Mouse (Mus musculus) WW6 (cell line): Measurements from ENCODE around the gene Ppp1r12b.

Experiments
- DNase-seq: peaks from one replicate; pipeline ENCODE4 v3.0.0-alpha.2; 2013; ENCODE audit warnings: low read depth, low spot score

Ppp1r12b gene

GRCm38 (mm10) chr1:134955637-134956176 is at the start of gene Ppp1r12b:
Ppp1r12b (minus strand) TSS chr1:134955942.
- peak; percentile 98 for DNase-seq

- DNase-seq = no peak
These were observed 47.6 kb upstream of the Ppp1r12b start for GRCm38 (mm10) chr1:135003346-135003745.

- no peak for DNase-seq
These were observed 44.8 kb upstream of the Ppp1r12b start for GRCm38 (mm10) chr1:135000527-135000926.

GRCm38 (mm10) chr1:134998231-134998630 is 42.5 kb upstream of the Ppp1r12b start:
- DNase-seq = no peak

GRCm38 (mm10) chr1:134997568-134997967 is 41.8 kb upstream of the Ppp1r12b start:
- no peak for DNase-seq

- no peak for DNase-seq
These were observed 40.7 kb upstream of the Ppp1r12b start for GRCm38 (mm10) chr1:134996471-134996870.

GRCm38 (mm10) chr1:134995954-134996353 is 40.2 kb upstream of the Ppp1r12b start:
- no peak for DNase-seq

- no peak for DNase-seq
These were observed 39.7 kb upstream of the Ppp1r12b start for GRCm38 (mm10) chr1:134995437-134995836.

- DNase-seq = no peak
These were observed 39.0 kb upstream of the Ppp1r12b start for GRCm38 (mm10) chr1:134994739-134995138.

GRCm38 (mm10) chr1:134992046-134992645 is 36.4 kb upstream of the Ppp1r12b start:
- no peak for DNase-seq

- DNase-seq = peak; percentile 48
These were observed 33.6 kb upstream of the Ppp1r12b start for GRCm38 (mm10) chr1:134989372-134989771.

- DNase-seq = no peak
These were observed 32.2 kb upstream of the Ppp1r12b start for GRCm38 (mm10) chr1:134987962-134988341.

- DNase-seq = no peak
These were observed 31.6 kb upstream of the Ppp1r12b start for GRCm38 (mm10) chr1:134987173-134987961.

- DNase-seq = no peak
These were observed 17.2 kb upstream of the Ppp1r12b start for GRCm38 (mm10) chr1:134972920-134973319.

GRCm38 (mm10) chr1:134965430-134965829 is 9.7 kb upstream of the Ppp1r12b start:
- no peak for DNase-seq

GRCm38 (mm10) chr1:134962821-134963220 is 7.1 kb upstream of the Ppp1r12b start:
- DNase-seq = no peak

GRCm38 (mm10) chr1:134962053-134962803 is 6.5 kb upstream of the Ppp1r12b start, which contains the start of gene Ube2t:
Ube2t (plus strand) TSS chr1:134962565.
- DNase-seq = peak; percentile 86

- DNase-seq = no peak
These were observed 4.9 kb upstream of the Ppp1r12b start for GRCm38 (mm10) chr1:134960634-134961033.

- DNase-seq = no peak
These were observed 599 bp downstream of the Ppp1r12b start for GRCm38 (mm10) chr1:134955050-134955636.

- no peak for DNase-seq
These were observed 5.8 kb downstream of the Ppp1r12b start for GRCm38 (mm10) chr1:134949946-134950345.

- DNase-seq = no peak
These were observed 8.2 kb downstream of the Ppp1r12b start for GRCm38 (mm10) chr1:134947590-134947989.

- no peak for DNase-seq
These were observed 12.8 kb downstream of the Ppp1r12b start for GRCm38 (mm10) chr1:134942898-134943297.
